Mouse (Mus musculus) ES-Bruce4 (cell line): Measurements from ENCODE around the gene Plk1.
A peak's percentile ranks its signal among the peaks of the same experiment; 100 is the strongest.

Experiments
- CTCF ChIP-seq: IDR thresholded peaks from one replicate; pipeline ENCODE4 v1.8.1; 2011; ENCODE audit warnings: low read depth, low read length
- POLR2A ChIP-seq: IDR thresholded peaks from one replicate; pipeline ENCODE4 v1.8.1; 2011; ENCODE audit warnings: low read length; ENCODE audit not compliant: insufficient read depth

- TF ChIP-seq CTCF (peak; percentile 43), POLR2A (no peak)
Observed at GRCm38 (mm10) chr7:122125636-122126035, 33.6 kb upstream of the Plk1 start.
